Mouse (Mus musculus) midbrain, embryonic 13.5 days (tissue): Measurements from ENCODE around the gene Myl12a. TPM values are rescaled to one million over a fixed set of nuclear protein-coding genes. Genes with fewer than 3 reads are reported as not detected.

Source experiments
- ATAC-seq: fragments of 200-750 bp; cut with Nextera tagmentation; 2 replicates; pipeline ENCODE4 v1.8.0; 2017; ENCODE audit warnings: mild to moderate bottlenecking, moderate TSS enrichment, moderate library complexity
- H3K27ac ChIP-seq: fragments of 300-500 bp; sonication (generic); 2 replicates; pipeline ENCODE4 v1.5.1; 2015; ENCODE audit warnings: inconsistent platforms, mild to moderate bottlenecking, moderate library complexity
- H3K27me3 ChIP-seq: fragments of 300-500 bp; sonication (generic); 2 replicates; pipeline ENCODE4 v1.6.1; 2015; ENCODE audit warnings: mild to moderate bottlenecking, inconsistent platforms
- H3K36me3 ChIP-seq: fragments of 300-500 bp; sonication (generic); 2 replicates; pipeline ENCODE4 v1.6.1; 2015; ENCODE audit warnings: mild to moderate bottlenecking, inconsistent platforms
- H3K4me1 ChIP-seq: fragments of 300-500 bp; sonication (generic); replicated peaks from 2 replicates; pipeline ENCODE4 v1.6.1; 2015; ENCODE audit warnings: inconsistent platforms
- H3K4me2 ChIP-seq: fragments of 300-500 bp; sonication (generic); replicated peaks from 2 replicates; pipeline ENCODE4 v1.6.1; 2015; ENCODE audit warnings: moderate library complexity, mild to moderate bottlenecking, inconsistent platforms
- H3K4me3 ChIP-seq: fragments of 300-500 bp; sonication (generic); replicated peaks from 2 replicates; pipeline ENCODE4 v1.5.1; 2015; ENCODE audit warnings: mild to moderate bottlenecking, inconsistent platforms
- H3K9ac ChIP-seq: fragments of 300-500 bp; sonication (generic); replicated peaks from 2 replicates; pipeline ENCODE4 v1.6.1; 2015; ENCODE audit warnings: mild to moderate bottlenecking, inconsistent platforms
- H3K9me3 ChIP-seq: fragments of 300-500 bp; sonication (generic); 2 replicates; pipeline ENCODE4 v1.6.1; 2016; ENCODE audit warnings: mild to moderate bottlenecking, inconsistent platforms
- WGBS: fragments of 180-500 bp; shearing (Covaris S2); methylation state at CpG from one replicate; pipeline ENCODE4 v1.1.7; 2015; 5-methylcytosine and 5-hydroxymethylcytosine counted together
- polyA plus RNA-seq: library from polyadenylated mRNA; unstranded; fragments of >200 nt; fragmentation: Nextera tagmentation; extraction: Ambion mirVana; gene quantifications from 2 replicates; pipeline ENCODE4 v1.2.1, GENCODE M21; 2015

The Myl12a gene
- polyA plus RNA-seq, 1 experiment from 2014 or later: 154 TPM

DNA sequence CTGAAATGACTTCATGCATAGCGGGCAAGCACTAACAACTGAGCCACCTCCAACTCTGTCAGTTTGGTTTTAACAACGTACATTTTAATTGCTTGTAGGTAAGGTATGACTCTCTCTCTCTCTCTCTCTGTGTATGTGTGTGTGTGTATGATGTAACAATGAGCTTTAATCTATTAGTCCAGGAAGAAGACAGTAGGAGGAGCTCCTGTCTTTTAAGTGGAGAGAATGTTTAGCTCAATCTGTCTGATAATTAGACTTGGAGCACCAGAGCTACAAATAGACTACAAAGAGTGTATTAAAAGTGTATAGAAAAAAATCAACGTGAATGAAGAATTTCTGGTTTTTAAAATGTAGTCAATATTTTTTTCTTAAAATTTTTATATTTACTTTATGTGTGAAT, 6.0 kb upstream of the Myl12a start:
- Histone ChIP-seq H3K36me3 (no peaks in the 10 kb centered on the region), H3K9me3 (no peaks in the 10 kb centered on the region), H3K27me3 (no peaks in the 10 kb centered on the region), H3K4me1 (no peaks in the 10 kb centered on the region), H3K9ac (no peak overlapping the region), H3K4me3 (no peak overlapping the region), H3K4me2 (no peak overlapping the region), H3K27ac (no peak overlapping the region)
- 84% methylated on average over 3 of the region's 3 CpGs for WGBS
- ATAC-seq: no peak

DNA sequence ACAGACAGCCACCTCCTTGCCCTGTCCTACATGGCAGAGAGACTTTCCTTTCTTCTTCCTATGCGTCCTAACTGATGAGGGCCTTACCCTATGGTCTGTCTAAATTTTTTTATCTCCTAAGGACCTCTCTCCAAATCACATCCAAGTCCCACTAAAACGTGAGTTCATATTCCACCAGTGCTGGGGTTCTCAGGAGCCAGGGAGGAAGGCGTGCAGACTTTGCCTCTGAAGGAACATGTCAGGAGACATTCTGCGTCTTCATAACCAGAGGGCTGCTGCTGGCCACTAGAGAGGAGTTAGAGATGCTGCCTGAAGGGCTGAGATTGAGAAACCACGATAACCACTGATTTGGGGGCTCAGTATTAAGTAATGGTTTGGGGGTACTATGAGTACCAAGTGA, 4.3 kb upstream of the Myl12a start:
- Histone ChIP-seq H3K27ac (no peak overlapping the region), H3K36me3 (no peaks in the 10 kb centered on the region), H3K4me2 (no peak overlapping the region), H3K4me1 (peaks cover 6% of the 10 kb centered on the region; the same call in 1 of the 2 replicates), H3K4me3 (no peak overlapping the region), H3K9me3 (no peaks in the 10 kb centered on the region), H3K9ac (no peak overlapping the region), H3K27me3 (no peaks in the 10 kb centered on the region)
- ATAC-seq: no peak
- 83% methylated on average over 5 of the region's 5 CpGs for WGBS

DNA sequence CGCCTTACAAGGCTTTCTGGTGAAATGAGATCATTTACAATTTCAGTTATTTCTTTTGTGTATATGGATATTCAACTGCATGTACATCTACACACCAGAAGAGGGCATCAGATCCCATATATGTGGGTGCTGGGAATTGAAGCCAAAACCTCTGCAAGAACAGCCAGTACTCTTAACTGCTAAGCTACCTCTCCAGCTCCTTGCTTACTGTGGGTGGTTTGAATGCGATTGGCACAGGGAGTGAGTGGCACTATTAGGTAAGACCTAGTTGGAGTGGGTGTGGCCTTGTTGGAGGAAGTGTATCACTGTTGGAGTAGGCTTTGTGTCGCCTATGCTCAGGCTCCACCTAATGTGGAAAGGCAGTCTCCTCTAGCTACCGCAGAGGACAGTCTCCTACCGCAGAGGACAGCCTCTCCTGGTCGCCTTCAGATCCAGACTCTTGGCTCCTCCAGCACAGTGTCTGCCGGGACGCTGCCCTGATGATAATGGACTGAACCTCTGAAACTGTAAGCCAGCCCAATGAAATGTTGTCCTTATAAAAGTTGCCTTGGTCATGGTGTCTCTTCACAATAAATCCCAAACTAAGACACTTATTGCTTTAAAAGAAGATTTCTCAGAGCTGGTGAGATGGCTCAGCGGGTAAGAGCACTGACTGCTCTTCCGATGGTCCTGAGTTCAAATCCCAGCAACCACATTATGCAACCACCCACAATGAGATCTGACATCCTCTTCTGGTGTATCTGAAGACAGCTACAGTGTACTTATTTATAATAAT, 1.7 kb upstream of the Myl12a start:
- ATAC-seq: no peak
- Histone ChIP-seq H3K9me3 (no peaks in the 10 kb centered on the region), H3K36me3 (no peaks in the 10 kb centered on the region), H3K4me2 (no peak overlapping the region), H3K27me3 (no peaks in the 10 kb centered on the region), H3K27ac (no peak overlapping the region), H3K9ac (no peak overlapping the region), H3K4me1 (peaks cover 19% of the 10 kb centered on the region), H3K4me3 (no peak overlapping the region)
- 93% methylated on average over 10 of the region's 10 CpGs for WGBS

DNA sequence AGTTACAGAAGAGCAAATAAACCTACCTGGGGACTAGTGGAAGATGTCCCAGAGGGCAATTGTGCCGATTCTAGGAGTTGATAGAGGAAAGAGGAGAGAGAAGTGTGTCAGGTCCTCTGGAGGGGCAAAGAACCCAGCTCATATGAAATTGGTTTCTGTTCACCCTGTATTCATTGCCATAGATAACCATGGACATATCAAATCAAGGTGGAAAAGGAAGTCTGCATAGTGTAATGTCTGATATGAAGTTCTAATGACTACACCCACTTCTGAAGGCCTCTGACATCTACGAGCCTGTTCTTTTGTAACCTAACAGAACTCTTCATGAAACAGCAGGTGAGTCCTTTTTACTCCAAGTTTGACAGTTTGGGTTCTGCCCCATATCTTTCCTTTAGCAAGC, 1.0 kb upstream of the Myl12a start:
- Histone ChIP-seq H3K4me1 (peaks cover 19% of the 10 kb centered on the region), H3K9ac (no peak overlapping the region), H3K9me3 (no peaks in the 10 kb centered on the region), H3K27me3 (no peaks in the 10 kb centered on the region), H3K4me3 (no peak overlapping the region), H3K36me3 (no peaks in the 10 kb centered on the region), H3K27ac (no peak overlapping the region), H3K4me2 (no peak overlapping the region)
- ATAC-seq: no peak
- 96% methylated on average over 2 of the region's 2 CpGs for WGBS

DNA sequence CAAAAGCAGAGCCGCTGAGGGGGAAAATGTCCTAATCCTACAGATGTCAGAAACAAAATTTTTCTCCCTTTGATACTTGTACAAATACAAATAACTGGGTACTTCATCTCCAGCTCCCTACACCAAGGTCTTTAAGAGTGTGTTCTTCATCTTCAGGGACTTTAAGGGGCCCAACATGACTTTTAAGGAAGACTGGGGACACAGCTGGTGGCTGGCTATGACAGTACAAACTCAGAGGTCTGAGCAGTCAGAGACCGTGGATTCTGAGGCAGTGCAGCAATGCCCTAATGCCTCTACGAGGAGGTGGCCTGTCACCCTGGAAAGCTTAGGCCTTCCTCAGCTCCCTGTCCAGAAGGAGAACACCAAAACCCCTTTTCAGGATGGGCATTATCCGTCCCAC, 434 bp upstream of the Myl12a start:
- no peaks in the 10 kb centered on the region for H3K27me3 ChIP-seq
- H3K27ac ChIP-seq: no peak overlapping the region
- ATAC-seq: no peak
- no peaks in the 10 kb centered on the region for H3K9me3 ChIP-seq
- peak overlapping the region; percentile 87 for H3K4me2 ChIP-seq
- H3K4me1 ChIP-seq: peaks cover 19% of the 10 kb centered on the region
- 70% methylated on average over 4 of the region's 4 CpGs for WGBS
- no peaks in the 10 kb centered on the region for H3K36me3 ChIP-seq
- H3K9ac ChIP-seq: peak overlapping the region; percentile 80; the same call in 1 of the 2 replicates
- peak overlapping the region; percentile 89 for H3K4me3 ChIP-seq

- peak within 1 kb of the TSS; percentile 80 for H3K9ac ChIP-seq
- H3K27me3 ChIP-seq: no peaks in the 10 kb centered on the region
- peak within 1 kb of the TSS; percentile 96 for H3K27ac ChIP-seq
- no peaks in the 10 kb centered on the region for H3K9me3 ChIP-seq
- H3K36me3 ChIP-seq: no peaks in the 10 kb centered on the region
- WGBS: under 1% methylated on average over 65 of the region's 65 CpGs
- peak; percentile 96 for ATAC-seq
- H3K4me2 ChIP-seq: peak within 1 kb of the TSS; percentile 87
- peak within 1 kb of the TSS; percentile 89 for H3K4me3 ChIP-seq
- H3K4me1 ChIP-seq: peaks cover 19% of the 10 kb centered on the region
Observed at GRCm38 (mm10) chr17:71002081-71002743, 466 bp downstream of the Myl12a start, which contains the start of gene Myom1. Gene Myom1, plus strand, starts transcription at chr17:71002633.

- H3K27me3 ChIP-seq: no peaks in the 10 kb centered on the region
- peak overlapping the region; percentile 87 for H3K4me2 ChIP-seq
- no peaks in the 10 kb centered on the region for H3K9me3 ChIP-seq
- H3K4me1 ChIP-seq: peaks cover 19% of the 10 kb centered on the region
- WGBS: 1% methylated on average over 43 of the region's 43 CpGs
- H3K27ac ChIP-seq: peak overlapping the region; percentile 96
- peak overlapping the region; percentile 89 for H3K4me3 ChIP-seq
- peak overlapping the region; percentile 80 for H3K9ac ChIP-seq
- no peaks in the 10 kb centered on the region for H3K36me3 ChIP-seq
- peak; percentile 5; the same call in 1 of the 2 replicates for ATAC-seq
Observed at GRCm38 (mm10) chr17:71001699-71002080, 988 bp downstream of the Myl12a start.

DNA sequence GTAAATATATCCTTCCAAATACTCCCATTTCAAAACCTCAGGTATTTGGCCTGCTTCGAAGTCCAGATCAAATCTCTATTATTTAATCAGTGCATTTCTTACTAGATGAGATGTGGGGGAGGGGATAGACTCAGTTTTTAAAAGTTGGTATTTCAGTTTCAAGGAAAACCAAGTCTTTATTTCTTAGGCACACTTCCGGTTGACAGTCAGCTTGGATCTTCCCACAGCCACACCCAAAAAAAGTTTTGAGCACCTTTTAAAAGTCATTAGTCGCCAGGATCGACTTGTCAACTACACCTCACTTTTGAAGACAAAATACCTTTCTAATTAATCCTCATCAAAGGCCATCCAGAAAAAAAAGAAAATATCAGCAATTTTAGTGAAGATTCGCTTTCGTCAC, 1.6 kb downstream of the Myl12a start:
- Histone ChIP-seq H3K4me2 (peak overlapping the region; percentile 87), H3K4me1 (peaks cover 19% of the 10 kb centered on the region), H3K9me3 (no peaks in the 10 kb centered on the region), H3K4me3 (peak overlapping the region; percentile 89), H3K27ac (no peak overlapping the region; the same call in 1 of the 2 replicates), H3K36me3 (no peaks in the 10 kb centered on the region; the same call in 1 of the 2 replicates), H3K27me3 (no peaks in the 10 kb centered on the region), H3K9ac (0 out of 2 replicates have a peak overlapping the region, but pooled peaks have one; percentile 80)
- 15% methylated on average over 6 of the region's 6 CpGs for WGBS
- no peak for ATAC-seq

DNA sequence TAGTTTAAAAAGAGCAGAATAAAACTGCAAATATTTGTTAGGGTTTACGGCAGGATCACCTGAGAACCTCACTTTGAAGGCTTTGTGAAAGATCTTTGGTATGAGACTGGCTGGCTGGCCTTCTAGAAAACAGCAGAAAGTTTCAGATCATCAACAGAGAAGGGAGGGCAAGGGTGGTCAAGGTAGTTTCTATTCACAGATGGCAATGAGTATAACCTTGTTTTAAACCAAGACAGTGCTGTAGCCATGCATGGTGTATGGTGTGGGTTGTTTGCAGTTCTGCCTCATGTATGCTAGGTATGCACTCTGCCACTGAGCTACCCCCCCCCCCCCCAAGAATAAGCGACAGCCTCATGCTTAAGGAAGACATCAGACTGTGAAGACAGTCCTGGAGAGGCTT, 2.4 kb downstream of the Myl12a start:
- H3K9ac ChIP-seq: no peak overlapping the region
- ATAC-seq: no peak
- no peak overlapping the region for H3K27ac ChIP-seq
- peaks cover 19% of the 10 kb centered on the region for H3K4me1 ChIP-seq
- peak overlapping the region; percentile 27 for H3K4me2 ChIP-seq
- 0 out of 2 replicates have a peak overlapping the region, but pooled peaks have one; percentile 5 for H3K4me3 ChIP-seq
- H3K36me3 ChIP-seq: peaks cover 6% of the 10 kb centered on the region
- no peaks in the 10 kb centered on the region for H3K27me3 ChIP-seq
- no peaks in the 10 kb centered on the region for H3K9me3 ChIP-seq
- WGBS: 73% methylated on average over 2 of the region's 2 CpGs

DNA sequence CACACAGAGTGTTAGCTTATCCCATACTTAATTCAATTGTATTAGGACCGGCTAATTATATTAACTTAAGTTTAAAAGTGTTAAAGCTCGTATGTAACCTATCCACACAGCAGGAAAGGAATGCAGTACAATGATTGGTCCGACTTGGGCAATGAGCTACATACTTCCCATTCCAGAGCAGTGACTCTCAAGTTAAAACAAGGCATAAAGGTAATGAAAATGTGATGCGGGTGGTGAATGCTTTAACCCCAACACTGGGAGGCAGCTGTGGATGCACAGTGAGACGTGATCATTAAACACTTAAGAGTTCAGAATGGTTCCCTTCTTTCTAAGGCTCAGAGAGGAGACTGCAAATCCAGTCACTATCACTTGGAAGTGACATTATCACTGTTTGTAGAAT, 3.5 kb downstream of the Myl12a start:
- Histone ChIP-seq H3K27me3 (no peaks in the 10 kb centered on the region), H3K4me2 (no peak overlapping the region), H3K36me3 (peaks cover 13% of the 10 kb centered on the region), H3K9ac (no peak overlapping the region), H3K27ac (no peak overlapping the region), H3K9me3 (no peaks in the 10 kb centered on the region), H3K4me1 (peaks cover 19% of the 10 kb centered on the region), H3K4me3 (no peak overlapping the region)
- ATAC-seq: no peak
- 80% methylated on average over 5 of the region's 5 CpGs for WGBS

GRCm38 (mm10) chr17:70998400-70998975, 4.2 kb downstream of the Myl12a start:
- no peak overlapping the region for H3K4me3 ChIP-seq
- WGBS: 89% methylated on average over 9 of the region's 9 CpGs

DNA sequence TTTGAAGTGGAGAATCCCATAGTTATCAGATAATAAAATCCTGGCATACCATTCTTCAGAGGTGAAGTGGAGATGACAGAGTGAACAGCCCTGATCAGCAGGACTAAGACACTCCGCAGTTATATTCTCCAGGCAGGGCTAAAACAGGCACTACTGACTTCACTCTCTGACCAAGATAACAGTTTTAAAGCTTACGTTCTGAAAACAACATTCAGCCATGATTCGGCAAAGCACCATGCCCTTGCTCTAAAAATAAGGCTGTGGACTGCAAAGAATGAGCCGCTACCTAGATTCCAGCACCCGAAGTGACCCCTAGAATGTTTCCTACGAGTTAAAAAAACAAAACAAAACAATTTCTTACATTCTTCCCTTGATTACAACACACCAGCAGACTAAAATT, 4.8 kb downstream of the Myl12a start:
- Histone ChIP-seq H3K4me2 (no peak overlapping the region), H3K9ac (no peak overlapping the region; the same call in 1 of the 2 replicates), H3K36me3 (peaks cover 16% of the 10 kb centered on the region), H3K4me1 (peaks cover 16% of the 10 kb centered on the region), H3K27me3 (no peaks in the 10 kb centered on the region), H3K27ac (no peak overlapping the region), H3K4me3 (no peak overlapping the region), H3K9me3 (no peaks in the 10 kb centered on the region)
- ATAC-seq: no peak
- 87% methylated on average over 6 of the region's 6 CpGs for WGBS

More at GRCm38 (mm10) chr17:70998400-70998975, 4.2 kb downstream of the Myl12a start:
- peaks cover 13% of the 10 kb centered on the region for H3K36me3 ChIP-seq
- H3K27me3 ChIP-seq: no peaks in the 10 kb centered on the region
- H3K27ac ChIP-seq: no peak overlapping the region
- peaks cover 19% of the 10 kb centered on the region for H3K4me1 ChIP-seq
- no peak for ATAC-seq
- H3K9me3 ChIP-seq: no peaks in the 10 kb centered on the region
- no peak overlapping the region for H3K4me2 ChIP-seq
- no peak overlapping the region for H3K9ac ChIP-seq
